ENCODE assay signal across 16 mouse cellular contexts in genomic region chr9:59162954-59163353, GRCm38 (mm10).
DNase-seq lines count a peak whose midpoint lies in the region; ATAC-seq lines count a peak whose summit lies in the region.
"Had no signal": no experiment of that assay in that cellular context is flagged by ENCODE, and none has a peak within 500 bp of the region (broad histone marks: within the 10 kb centered on the region; RNA-seq: fewer than 3 reads in every experiment).

No protein-coding gene starts in this region.

- no peaks in the 10 kb centered on the region for H3K27me3 ChIP-seq in forebrain, embryonic 15.5 days
- no peaks in the 10 kb centered on the region for H3K27me3 ChIP-seq in midbrain, embryonic 13.5 days
- H3K27me3 ChIP-seq: embryonic facial prominence, embryonic 13.5 days had no signal

- no peak overlapping the region for H3K9ac ChIP-seq in forebrain, embryonic 15.5 days (replicated peaks)
- no peak overlapping the region for H3K9ac ChIP-seq in midbrain, embryonic 13.5 days (replicated peaks)
- H3K9ac ChIP-seq: embryonic facial prominence, embryonic 13.5 days had no signal

- H3K4me3 ChIP-seq in forebrain, embryonic 15.5 days, result no peak overlapping the region
- H3K4me3 ChIP-seq in midbrain, embryonic 13.5 days (replicated peaks), result no peak overlapping the region
- H3K4me3 ChIP-seq: embryonic facial prominence, embryonic 13.5 days; left cerebral cortex, adult 2 months had no signal

- H3K4me1 ChIP-seq in forebrain, embryonic 15.5 days, result peaks cover 5% of the 10 kb centered on the region
- H3K4me1 ChIP-seq in midbrain, embryonic 13.5 days (replicated peaks), result peaks cover 18% of the 10 kb centered on the region

- H3K36me3 ChIP-seq in forebrain, embryonic 15.5 days, result no peaks in the 10 kb centered on the region
- no peaks in the 10 kb centered on the region for H3K36me3 ChIP-seq in midbrain, embryonic 13.5 days
- H3K36me3 ChIP-seq: embryonic facial prominence, embryonic 13.5 days had no signal

- peak overlapping the region; percentile 42; the same call in 1 of the 2 replicates for H3K27ac ChIP-seq in forebrain, embryonic 15.5 days (replicated peaks)
- peak overlapping the region; percentile 77 for H3K27ac ChIP-seq in midbrain, embryonic 13.5 days
- H3K27ac ChIP-seq: embryonic facial prominence, embryonic 13.5 days; left cerebral cortex, adult 2 months had no signal

- under 1% methylated on average over 4 of the region's 4 CpGs for WGBS in forebrain, embryonic 15.5 days
- 12% methylated on average over 4 of the region's 4 CpGs for WGBS in midbrain, embryonic 13.5 days

- no peak for ATAC-seq in forebrain, embryonic 15.5 days (replicated peaks)
- peak; percentile 70 for ATAC-seq in midbrain, embryonic 13.5 days
- ATAC-seq in CD4-positive, CD25-positive, alpha-beta regulatory T cell, adult 4 months, result no peak
- ATAC-seq: intestine, postnatal 0 days had no signal

- H3K4me2 ChIP-seq in forebrain, embryonic 15.5 days (replicated peaks), result no peak overlapping the region
- no peak overlapping the region for H3K4me2 ChIP-seq in midbrain, embryonic 13.5 days (replicated peaks)
- H3K4me2 ChIP-seq: embryonic facial prominence, embryonic 13.5 days had no signal

- peak; percentile 19 to 28 for DNase-seq in kidney, postnatal 4 days
- DNase-seq in kidney, postnatal 14 days, result no peak
- DNase-seq in retina, postnatal 1 day, result peak; percentile 63
- no peak for DNase-seq in urinary bladder, postnatal 14 days (ENCODE audit: low spot score)
- no peak for DNase-seq in heart, postnatal 10 days
- DNase-seq: adrenal gland, postnatal 36 days; cerebellum, adult 11-12 months; heart, postnatal 14 days; kidney, postnatal 25 days; lung, postnatal 10 days had no signal

- H3K9me3 ChIP-seq in forebrain, embryonic 15.5 days, result no peaks in the 10 kb centered on the region
- no peaks in the 10 kb centered on the region for H3K9me3 ChIP-seq in midbrain, embryonic 13.5 days
- H3K9me3 ChIP-seq: embryonic facial prominence, embryonic 13.5 days had no signal

- intact Hi-C loops in heart, postnatal 10 days (cut with DNase I), result no loop called here

Comparison
In these comparisons a context has a peak if more than half of its experiments do, and no peak if none do; other contexts are left out.
1. DNase-seq: peak in kidney, postnatal 4 days (2 of 2) and retina, postnatal 1 day (single experiment); none in kidney, postnatal 14 days (single experiment), urinary bladder, postnatal 14 days (single experiment) and heart, postnatal 10 days (0 of 2).